Mouse (Mus musculus): ENCODE results near the gene Klf1. TPM values are rescaled to one million over a fixed set of nuclear protein-coding genes. Genes with fewer than 3 reads are reported as not detected.
"Not testable (repeated sequence)": the region's sequence is repeated elsewhere in the genome, so short reads cannot be mapped to it uniquely, and the experiment has no call there.

Klf1 gene
- polyA plus RNA-seq, 1 experiment from 2014 or later, result 11.0 TPM

DNA sequence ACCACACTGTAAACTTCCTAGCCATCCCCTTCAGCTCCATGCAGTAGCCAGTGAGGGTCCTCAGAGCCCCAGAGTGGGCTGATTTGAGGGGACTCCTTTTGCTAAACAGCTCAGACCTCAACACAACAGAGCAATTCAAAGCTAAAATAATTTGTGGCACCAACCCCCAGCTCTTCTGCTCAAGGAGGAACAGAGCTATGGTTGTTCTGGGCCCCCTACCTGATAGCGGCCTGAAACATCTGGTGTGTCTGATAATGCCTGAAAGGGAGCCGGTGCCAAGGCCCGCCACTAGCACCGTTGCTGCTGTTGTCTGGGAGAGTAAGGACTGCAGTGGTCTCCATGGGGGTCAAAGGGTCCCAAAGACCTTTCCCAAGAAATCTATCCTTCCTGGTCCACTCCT lies 657 bp upstream of the Klf1 start:
- H3K27ac ChIP-seq (replicated peaks; ENCODE audit: low read depth, low read length), result no peak overlapping the region
- H3K27me3 ChIP-seq (ENCODE audit: control insufficient read depth, insufficient read depth, low read length), result peaks cover 3% of the 10 kb centered on the region; the same call in 1 of the 2 replicates
- ATAC-seq (ENCODE audit: insufficient number of reproducible peaks, low FRiP score, low TSS enrichment, low read depth), result no peak
- no peaks in the 10 kb centered on the region for H3K9me3 ChIP-seq (ENCODE audit: control insufficient read depth, low read length)
- H3K4me2 ChIP-seq (ENCODE audit: low read depth, severe bottlenecking), result 0 out of 2 replicates have a peak overlapping the region, but pooled peaks have one; percentile 12
- WGBS, result 72% methylated on average over 4 of the region's 4 CpGs
- H3K9ac ChIP-seq (ENCODE audit: low read length), result no peak overlapping the region
- DNase-seq (ENCODE audit: low spot score), result no peak
- no peak overlapping the region for H3K4me3 ChIP-seq (ENCODE audit: low read depth, low read length)
- H3K4me1 ChIP-seq (ENCODE audit: control insufficient read depth, insufficient read depth, low read length), result peaks cover 8% of the 10 kb centered on the region; the same call in 1 of the 2 replicates
- no peaks in the 10 kb centered on the region for H3K36me3 ChIP-seq (ENCODE audit: control insufficient read depth, insufficient read depth, low read length)

DNA sequence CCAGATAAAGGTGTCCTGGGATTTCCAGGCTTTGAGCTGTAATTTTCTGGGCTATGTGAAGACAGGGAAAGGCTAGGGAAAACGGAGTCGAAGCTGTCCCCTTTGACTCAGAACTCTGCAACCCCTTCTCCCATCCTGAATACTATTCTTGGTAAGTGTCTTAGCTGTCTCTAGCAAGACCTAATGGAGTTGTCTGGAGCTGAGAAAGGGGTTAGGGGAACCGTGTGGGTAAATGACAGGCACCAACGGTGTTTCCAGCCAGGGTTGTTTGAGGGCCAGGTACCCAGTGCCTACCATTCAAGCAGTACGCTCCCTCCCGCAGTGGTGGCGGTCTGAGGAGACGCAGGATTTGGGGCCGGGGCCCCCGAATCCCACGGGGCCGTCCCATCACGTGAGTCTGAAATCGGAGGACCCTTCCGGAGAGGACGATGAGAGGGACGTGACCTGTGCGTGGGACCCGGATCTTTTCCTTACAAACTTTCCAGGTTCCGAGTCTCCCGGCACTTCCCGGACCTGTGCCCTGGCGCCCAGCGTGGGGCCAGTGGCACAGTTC lies 715 bp downstream of the Klf1 start:
- Histone ChIP-seq H3K27ac (replicated peaks; ENCODE audit: low read depth, low read length) (0 out of 2 replicates have a peak overlapping the region, but pooled peaks have one; percentile 21), H3K9ac (ENCODE audit: low read length) (peak overlapping the region; percentile 78), H3K36me3 (ENCODE audit: control insufficient read depth, insufficient read depth, low read length) (no peaks in the 10 kb centered on the region), H3K4me1 (ENCODE audit: control insufficient read depth, insufficient read depth, low read length) (peaks cover 8% of the 10 kb centered on the region; the same call in 1 of the 2 replicates), H3K9me3 (ENCODE audit: control insufficient read depth, low read length) (no peaks in the 10 kb centered on the region), H3K27me3 (ENCODE audit: control insufficient read depth, insufficient read depth, low read length) (peaks cover 3% of the 10 kb centered on the region; the same call in 1 of the 2 replicates), H3K4me2 (ENCODE audit: low read depth, severe bottlenecking) (peak overlapping the region; percentile 97), H3K4me3 (ENCODE audit: low read depth, low read length) (peak overlapping the region; percentile 64)
- DNase-seq (ENCODE audit: low spot score), result peak; percentile 58
- WGBS, result 4% methylated on average over 24 of the region's 24 CpGs
- no peak for ATAC-seq (ENCODE audit: insufficient number of reproducible peaks, low FRiP score, low TSS enrichment, low read depth)

DNA sequence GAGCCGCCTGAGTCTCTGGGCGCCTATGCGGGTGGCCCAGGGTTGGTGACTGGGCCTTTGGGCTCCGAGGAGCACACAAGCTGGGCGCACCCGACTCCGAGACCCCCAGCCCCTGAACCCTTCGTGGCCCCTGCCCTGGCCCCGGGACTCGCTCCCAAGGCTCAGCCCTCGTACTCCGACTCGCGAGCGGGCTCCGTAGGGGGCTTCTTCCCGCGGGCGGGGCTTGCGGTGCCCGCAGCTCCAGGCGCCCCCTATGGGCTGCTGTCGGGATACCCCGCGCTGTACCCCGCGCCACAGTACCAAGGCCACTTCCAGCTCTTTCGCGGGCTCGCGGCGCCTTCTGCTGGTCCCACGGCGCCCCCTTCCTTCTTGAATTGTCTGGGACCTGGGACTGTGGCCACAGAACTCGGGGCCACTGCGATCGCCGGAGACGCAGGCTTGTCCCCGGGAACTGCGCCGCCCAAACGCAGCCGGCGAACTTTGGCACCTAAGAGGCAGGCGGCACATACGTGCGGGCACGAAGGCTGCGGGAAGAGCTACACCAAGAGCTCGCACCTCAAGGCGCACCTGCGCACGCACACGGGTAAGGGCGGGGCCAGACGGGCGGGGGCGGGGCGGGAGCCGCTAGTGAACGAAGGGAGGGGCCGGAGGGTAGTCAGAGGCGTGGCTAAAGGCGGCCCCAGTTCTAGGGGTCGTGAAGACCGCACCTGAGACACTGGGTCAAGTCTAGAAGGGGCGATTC lies 1.4 kb downstream of the Klf1 start:
- H3K36me3 ChIP-seq (ENCODE audit: control insufficient read depth, insufficient read depth, low read length), result no peaks in the 10 kb centered on the region
- peak; percentile 85 for ATAC-seq (ENCODE audit: insufficient number of reproducible peaks, low FRiP score, low TSS enrichment, low read depth)
- peak; percentile 95 for DNase-seq (ENCODE audit: low spot score)
- H3K27ac ChIP-seq (replicated peaks; ENCODE audit: low read depth, low read length), result peak overlapping the region; percentile 21; the same call in 1 of the 2 replicates
- peaks cover 3% of the 10 kb centered on the region; the same call in 1 of the 2 replicates for H3K27me3 ChIP-seq (ENCODE audit: control insufficient read depth, insufficient read depth, low read length)
- H3K9me3 ChIP-seq (ENCODE audit: control insufficient read depth, low read length), result no peaks in the 10 kb centered on the region
- peak overlapping the region; percentile 64 for H3K4me3 ChIP-seq (ENCODE audit: low read depth, low read length)
- WGBS, result under 1% methylated on average over 67 of the region's 68 CpGs
- H3K4me2 ChIP-seq (ENCODE audit: low read depth, severe bottlenecking), result peak overlapping the region; percentile 97
- peaks cover 8% of the 10 kb centered on the region; the same call in 1 of the 2 replicates for H3K4me1 ChIP-seq (ENCODE audit: control insufficient read depth, insufficient read depth, low read length)
- H3K9ac ChIP-seq (ENCODE audit: low read length), result peak overlapping the region; percentile 78

DNA sequence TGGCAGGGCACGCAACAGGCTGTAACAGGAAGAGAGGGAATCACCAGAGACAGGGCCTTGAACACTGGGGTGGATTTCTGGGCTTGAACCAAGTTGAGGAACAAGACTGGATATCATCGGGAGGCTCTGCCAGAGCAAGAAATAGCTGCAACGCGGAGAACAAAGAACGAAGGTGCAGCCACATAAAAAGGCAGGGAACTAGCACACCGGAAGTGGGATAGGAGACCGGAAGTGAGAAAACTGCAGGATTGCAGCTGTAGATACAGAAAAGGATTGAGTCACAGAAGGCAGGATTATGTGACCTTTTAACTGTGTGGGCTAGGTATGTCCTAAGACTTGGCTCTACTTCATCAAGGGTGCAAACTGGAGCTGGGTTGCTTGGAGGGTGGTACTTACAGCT lies 2.6 kb downstream of the Klf1 start:
- DNase-seq (ENCODE audit: low spot score), result no peak
- Histone ChIP-seq H3K9me3 (ENCODE audit: control insufficient read depth, low read length) (no peaks in the 10 kb centered on the region), H3K4me2 (ENCODE audit: low read depth, severe bottlenecking) (no peak overlapping the region), H3K27ac (replicated peaks; ENCODE audit: low read depth, low read length) (no peak overlapping the region), H3K4me3 (ENCODE audit: low read depth, low read length) (no peak overlapping the region), H3K27me3 (ENCODE audit: control insufficient read depth, insufficient read depth, low read length) (peaks cover 5% of the 10 kb centered on the region), H3K36me3 (ENCODE audit: control insufficient read depth, insufficient read depth, low read length) (no peaks in the 10 kb centered on the region), H3K9ac (ENCODE audit: low read length) (no peak overlapping the region), H3K4me1 (ENCODE audit: control insufficient read depth, insufficient read depth, low read length) (peaks cover 16% of the 10 kb centered on the region)
- 90% methylated on average over 7 of the region's 7 CpGs for WGBS
- ATAC-seq (ENCODE audit: insufficient number of reproducible peaks, low FRiP score, low TSS enrichment, low read depth), result no peak

DNA sequence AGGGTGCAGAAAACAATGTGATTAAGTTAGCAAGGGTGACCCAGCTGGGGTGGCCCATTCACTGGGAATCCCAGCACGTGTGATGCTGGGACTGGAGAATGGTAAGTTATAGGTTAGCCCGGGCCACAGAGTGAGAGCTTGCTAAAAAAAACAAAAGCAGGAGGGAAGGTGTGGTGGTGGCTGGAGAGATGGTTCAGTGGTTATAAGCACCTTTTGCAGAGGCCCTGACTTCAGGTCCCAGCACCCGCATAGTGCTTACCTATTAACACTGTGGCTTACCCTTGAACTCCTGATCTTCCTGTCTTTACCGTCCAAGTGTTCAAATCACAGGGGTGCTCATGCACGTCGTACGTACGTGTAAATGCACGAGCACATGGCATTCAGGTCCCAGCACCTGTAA lies 5.3 kb downstream of the Klf1 start:
- H3K27me3 ChIP-seq (ENCODE audit: control insufficient read depth, insufficient read depth, low read length), result peaks cover 19% of the 10 kb centered on the region
- H3K9ac ChIP-seq (ENCODE audit: low read length), result no peak overlapping the region
- H3K4me3 ChIP-seq (ENCODE audit: low read depth, low read length), result no peak overlapping the region
- DNase-seq (ENCODE audit: low spot score), result no peak
- no peak overlapping the region for H3K27ac ChIP-seq (replicated peaks; ENCODE audit: low read depth, low read length)
- H3K4me1 ChIP-seq (ENCODE audit: control insufficient read depth, insufficient read depth, low read length), result peaks cover 18% of the 10 kb centered on the region
- H3K9me3 ChIP-seq (ENCODE audit: control insufficient read depth, low read length), result no peaks in the 10 kb centered on the region
- no peak overlapping the region for H3K4me2 ChIP-seq (ENCODE audit: low read depth, severe bottlenecking)
- WGBS, result 92% methylated on average over 9 of the region's 9 CpGs
- H3K36me3 ChIP-seq (ENCODE audit: control insufficient read depth, insufficient read depth, low read length), result no peaks in the 10 kb centered on the region
- no peak for ATAC-seq (ENCODE audit: insufficient number of reproducible peaks, low FRiP score, low TSS enrichment, low read depth)

DNA sequence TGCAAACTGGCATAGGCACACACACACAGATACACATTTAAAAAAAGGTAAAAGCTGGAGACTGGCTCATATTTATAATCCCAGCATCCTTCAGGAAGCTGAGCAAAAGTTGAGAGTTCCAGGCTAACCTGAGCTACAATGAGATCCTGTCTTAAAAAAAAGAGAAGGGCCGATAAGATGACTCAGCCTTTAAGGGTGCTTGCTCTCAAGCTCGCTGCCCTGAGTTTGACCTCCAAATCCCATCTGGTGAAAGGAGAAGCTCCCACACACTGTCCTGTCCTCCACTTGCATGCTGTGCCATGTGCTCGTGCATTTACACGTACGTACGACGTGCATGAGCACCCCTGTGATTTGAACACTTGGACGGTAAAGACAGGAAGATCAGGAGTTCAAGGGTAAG lies 5.8 kb downstream of the Klf1 start:
- Histone ChIP-seq H3K9me3 (ENCODE audit: control insufficient read depth, low read length) (no peaks in the 10 kb centered on the region), H3K27ac (replicated peaks; ENCODE audit: low read depth, low read length) (no peak overlapping the region), H3K36me3 (ENCODE audit: control insufficient read depth, insufficient read depth, low read length) (no peaks in the 10 kb centered on the region), H3K9ac (ENCODE audit: low read length) (no peak overlapping the region), H3K27me3 (ENCODE audit: control insufficient read depth, insufficient read depth, low read length) (peaks cover 24% of the 10 kb centered on the region), H3K4me3 (ENCODE audit: low read depth, low read length) (no peak overlapping the region), H3K4me1 (ENCODE audit: control insufficient read depth, insufficient read depth, low read length) (peaks cover 15% of the 10 kb centered on the region), H3K4me2 (ENCODE audit: low read depth, severe bottlenecking) (no peak overlapping the region)
- no peak for ATAC-seq (ENCODE audit: insufficient number of reproducible peaks, low FRiP score, low TSS enrichment, low read depth)
- WGBS, result 81% methylated on average over 8 of the region's 8 CpGs
- DNase-seq (ENCODE audit: low spot score), result no peak

DNA sequence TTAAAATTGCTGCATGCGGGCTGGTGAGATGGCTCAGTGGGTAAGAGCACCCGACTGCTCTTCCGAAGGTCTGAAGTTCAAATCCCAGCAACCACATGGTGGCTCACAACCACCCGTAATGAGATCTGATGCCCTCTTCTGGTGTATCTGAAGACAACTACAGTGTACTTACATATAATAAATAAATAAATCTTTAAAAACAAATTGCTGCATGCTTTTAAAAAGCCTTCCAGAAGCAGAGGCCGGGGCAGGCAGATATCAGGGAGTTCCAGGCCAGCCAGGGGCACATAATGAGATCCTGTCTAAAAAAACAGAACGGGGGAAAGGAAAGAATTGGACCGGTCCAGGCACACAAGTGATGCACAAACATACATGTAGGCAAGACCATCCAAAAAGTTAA lies 6.3 kb downstream of the Klf1 start:
- not testable (repeated sequence) for H3K9ac ChIP-seq (ENCODE audit: low read length); H3K27ac ChIP-seq (replicated peaks; ENCODE audit: low read depth, low read length); H3K36me3 ChIP-seq (ENCODE audit: control insufficient read depth, insufficient read depth, low read length); ATAC-seq (ENCODE audit: insufficient number of reproducible peaks, low FRiP score, low TSS enrichment, low read depth); H3K9me3 ChIP-seq (ENCODE audit: control insufficient read depth, low read length); DNase-seq (ENCODE audit: low spot score)
- peaks cover 20% of the 10 kb centered on the region for H3K4me1 ChIP-seq (ENCODE audit: control insufficient read depth, insufficient read depth, low read length)
- peak overlapping the region; percentile 50; the same call in 1 of the 2 replicates for H3K4me3 ChIP-seq (ENCODE audit: low read depth, low read length)
- 36% methylated on average over 6 of the region's 7 CpGs for WGBS
- peaks cover 29% of the 10 kb centered on the region for H3K27me3 ChIP-seq (ENCODE audit: control insufficient read depth, insufficient read depth, low read length)
- peak overlapping the region; percentile 82 for H3K4me2 ChIP-seq (ENCODE audit: low read depth, severe bottlenecking)

DNA sequence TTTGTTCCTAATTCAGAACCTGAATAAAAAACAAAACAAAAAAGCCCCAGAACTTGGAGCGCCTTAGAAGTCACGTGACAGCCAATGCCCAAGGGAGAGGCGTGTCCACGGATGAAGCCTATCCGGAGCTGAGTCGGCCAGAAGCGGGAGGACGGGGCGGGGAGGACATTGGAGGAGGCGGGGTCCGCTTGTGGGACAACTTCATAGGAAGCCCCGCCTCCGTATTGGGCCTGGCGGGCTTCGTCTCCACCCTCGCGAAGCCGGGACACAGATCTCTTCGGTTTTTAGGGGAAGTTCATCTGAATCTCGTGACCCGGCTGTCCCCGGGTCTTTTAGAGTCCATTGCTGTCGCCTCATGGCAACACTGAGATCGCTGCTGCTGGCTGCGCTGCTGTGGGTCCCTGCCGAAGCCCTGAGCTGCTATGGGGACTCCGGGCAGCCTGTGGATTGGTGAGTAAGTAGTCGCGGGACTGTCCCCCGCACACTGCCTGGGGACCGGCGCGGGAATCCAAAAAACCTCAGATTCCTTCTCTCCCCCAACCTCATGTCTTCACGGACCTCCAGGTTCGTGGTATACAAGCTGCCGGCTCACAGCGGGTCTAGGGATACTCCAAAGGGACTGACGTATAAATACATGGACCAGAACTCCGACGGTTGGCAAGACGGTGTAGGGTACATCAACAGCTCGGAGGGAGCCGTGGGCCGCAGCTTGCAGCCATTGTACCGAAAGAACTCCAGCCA lies 6.9 kb downstream of the Klf1 start, which contains the start of gene Dnase2a:
TSS of gene Dnase2a (plus strand) at position 140 of the 741 bp plus-strand sequence.
- no peak within 1 kb of the TSS for H3K27ac ChIP-seq (replicated peaks; ENCODE audit: low read depth, low read length)
- peak within 1 kb of the TSS; percentile 73 for H3K9ac ChIP-seq (ENCODE audit: low read length)
- peaks cover 34% of the 10 kb centered on the region for H3K27me3 ChIP-seq (ENCODE audit: control insufficient read depth, insufficient read depth, low read length)
- peak within 1 kb of the TSS; percentile 82 for H3K4me2 ChIP-seq (ENCODE audit: low read depth, severe bottlenecking)
- peak; percentile 97 for DNase-seq (ENCODE audit: low spot score)
- peak; percentile 90 for ATAC-seq (ENCODE audit: insufficient number of reproducible peaks, low FRiP score, low TSS enrichment, low read depth)
- H3K4me1 ChIP-seq (ENCODE audit: control insufficient read depth, insufficient read depth, low read length), result peaks cover 16% of the 10 kb centered on the region
- 1% methylated on average over 43 of the region's 45 CpGs for WGBS
- peak within 1 kb of the TSS; percentile 50 for H3K4me3 ChIP-seq (ENCODE audit: low read depth, low read length)
- H3K9me3 ChIP-seq (ENCODE audit: control insufficient read depth, low read length), result no peaks in the 10 kb centered on the region
- H3K36me3 ChIP-seq (ENCODE audit: control insufficient read depth, insufficient read depth, low read length), result no peaks in the 10 kb centered on the region
